Mouse (Mus musculus): Measurements from ENCODE around the gene Notch3. TPM values are rescaled to one million over a fixed set of nuclear protein-coding genes. Genes with fewer than 3 reads are reported as not detected.
"Not testable (repeated sequence)": the region's sequence is repeated elsewhere in the genome, so short reads cannot be mapped to it uniquely, and the experiment has no call there.

Gene Notch3
- polyA plus RNA-seq, 1 experiment: not detected

GRCm38 (mm10) chr17:32108320-32109011 lies 58.2 kb downstream of the Notch3 start:
- Histone ChIP-seq H3K4me1 (ENCODE audit: control insufficient read depth) (peaks cover 88% of the 10 kb centered on the region), H3K36me3 (ENCODE audit: control insufficient read depth) (peaks cover 21% of the 10 kb centered on the region), H3K4me3 (replicated peaks) (peak overlapping the region; percentile 28)
- TF ChIP-seq TAL1 (IDR thresholded peaks at IDR 0.05; ENCODE audit: low read length): peak; percentile 69
- H3K27me3 ChIP-seq (ENCODE audit: control insufficient read depth); H3K9me3 ChIP-seq (ENCODE audit: control insufficient read depth, low read length): not testable (repeated sequence)

GRCm38 (mm10) chr17:32107877-32108276 lies 58.8 kb downstream of the Notch3 start:
- TF ChIP-seq TAL1 (IDR thresholded peaks at IDR 0.05; ENCODE audit: low read length) (no peak), GATA1 (IDR thresholded peaks at IDR 0.05; ENCODE audit: low read length) (no peak)
- Histone ChIP-seq H3K4me1 (ENCODE audit: control insufficient read depth) (peaks cover 87% of the 10 kb centered on the region), H3K9me3 (ENCODE audit: control insufficient read depth, low read length) (no peaks in the 10 kb centered on the region), H3K36me3 (ENCODE audit: control insufficient read depth) (peaks cover 21% of the 10 kb centered on the region), H3K4me3 (replicated peaks) (peak overlapping the region; percentile 12), H3K27me3 (ENCODE audit: control insufficient read depth) (peaks cover 8% of the 10 kb centered on the region)

- Histone ChIP-seq H3K4me1 (ENCODE audit: control insufficient read depth) (peaks cover 83% of the 10 kb centered on the region), H3K9me3 (ENCODE audit: control insufficient read depth, low read length) (no peaks in the 10 kb centered on the region), H3K36me3 (ENCODE audit: control insufficient read depth) (peaks cover 21% of the 10 kb centered on the region), H3K27me3 (ENCODE audit: control insufficient read depth) (peaks cover 13% of the 10 kb centered on the region), H3K4me3 (replicated peaks) (no peak overlapping the region)
- TF ChIP-seq GATA1 (IDR thresholded peaks at IDR 0.05; ENCODE audit: low read length) (no peak), TAL1 (IDR thresholded peaks at IDR 0.05; ENCODE audit: low read length) (no peak)
These were observed 60.3 kb downstream of the Notch3 start for GRCm38 (mm10) chr17:32106358-32106757.

- H3K36me3 ChIP-seq (ENCODE audit: control insufficient read depth): peaks cover 6% of the 10 kb centered on the region; the same call in 1 of the 2 replicates
- no peak overlapping the region for H3K4me3 ChIP-seq (replicated peaks)
- peaks cover 73% of the 10 kb centered on the region for H3K4me1 ChIP-seq (ENCODE audit: control insufficient read depth)
- H3K9me3 ChIP-seq (ENCODE audit: control insufficient read depth, low read length): no peaks in the 10 kb centered on the region
- TF ChIP-seq GATA1 (IDR thresholded peaks at IDR 0.05; ENCODE audit: low read length) (no peak), TAL1 (IDR thresholded peaks at IDR 0.05; ENCODE audit: low read length) (no peak)
- peaks cover 26% of the 10 kb centered on the region for H3K27me3 ChIP-seq (ENCODE audit: control insufficient read depth)
These were observed 63.6 kb downstream of the Notch3 start for GRCm38 (mm10) chr17:32103054-32103453.

- H3K4me3 ChIP-seq (replicated peaks): peak overlapping the region; percentile 67
- H3K36me3 ChIP-seq (ENCODE audit: control insufficient read depth): no peaks in the 10 kb centered on the region
- TF ChIP-seq TAL1 (IDR thresholded peaks at IDR 0.05; ENCODE audit: low read length): no peak
- TF ChIP-seq GATA1 (IDR thresholded peaks at IDR 0.05; ENCODE audit: low read length): no peak
- H3K9me3 ChIP-seq (ENCODE audit: control insufficient read depth, low read length): no peaks in the 10 kb centered on the region
- peaks cover 26% of the 10 kb centered on the region for H3K27me3 ChIP-seq (ENCODE audit: control insufficient read depth)
- H3K4me1 ChIP-seq (ENCODE audit: control insufficient read depth): peaks cover 55% of the 10 kb centered on the region
These were observed 66.6 kb downstream of the Notch3 start for GRCm38 (mm10) chr17:32099943-32100586.

- Histone ChIP-seq H3K36me3 (ENCODE audit: control insufficient read depth) (no peaks in the 10 kb centered on the region), H3K27me3 (ENCODE audit: control insufficient read depth) (peaks cover 22% of the 10 kb centered on the region), H3K9me3 (ENCODE audit: control insufficient read depth, low read length) (peaks cover 1% of the 10 kb centered on the region), H3K4me3 (replicated peaks) (peak overlapping the region; percentile 67), H3K4me1 (ENCODE audit: control insufficient read depth) (peaks cover 50% of the 10 kb centered on the region)
- TF ChIP-seq GATA1 (IDR thresholded peaks at IDR 0.05; ENCODE audit: low read length): no peak
- TF ChIP-seq TAL1 (IDR thresholded peaks at IDR 0.05; ENCODE audit: low read length): no peak
These were observed 67.1 kb downstream of the Notch3 start for GRCm38 (mm10) chr17:32099574-32099942.

GRCm38 (mm10) chr17:32098905-32099304 lies 67.7 kb downstream of the Notch3 start:
- not testable (repeated sequence) for H3K9me3 ChIP-seq (ENCODE audit: control insufficient read depth, low read length); H3K36me3 ChIP-seq (ENCODE audit: control insufficient read depth); H3K4me3 ChIP-seq (replicated peaks)
- Histone ChIP-seq H3K27me3 (ENCODE audit: control insufficient read depth) (peaks cover 22% of the 10 kb centered on the region), H3K4me1 (ENCODE audit: control insufficient read depth) (peaks cover 49% of the 10 kb centered on the region)

- Histone ChIP-seq H3K36me3 (ENCODE audit: control insufficient read depth) (peaks cover 11% of the 10 kb centered on the region), H3K4me1 (ENCODE audit: control insufficient read depth) (peaks cover 56% of the 10 kb centered on the region), H3K9me3 (ENCODE audit: control insufficient read depth, low read length) (peaks cover 18% of the 10 kb centered on the region), H3K27me3 (ENCODE audit: control insufficient read depth) (peaks cover 17% of the 10 kb centered on the region), H3K4me3 (replicated peaks) (no peak overlapping the region)
- TF ChIP-seq TAL1 (IDR thresholded peaks at IDR 0.05; ENCODE audit: low read length) (no peak), GATA1 (IDR thresholded peaks at IDR 0.05; ENCODE audit: low read length) (no peak)
These were observed 69.0 kb downstream of the Notch3 start for GRCm38 (mm10) chr17:32097676-32098075.

GRCm38 (mm10) chr17:32092895-32093294 lies 73.8 kb downstream of the Notch3 start:
- Histone ChIP-seq H3K4me1 (ENCODE audit: control insufficient read depth) (peaks cover 64% of the 10 kb centered on the region), H3K9me3 (ENCODE audit: control insufficient read depth, low read length) (peaks cover 18% of the 10 kb centered on the region), H3K36me3 (ENCODE audit: control insufficient read depth) (peaks cover 11% of the 10 kb centered on the region), H3K27me3 (ENCODE audit: control insufficient read depth) (no peaks in the 10 kb centered on the region), H3K4me3 (replicated peaks) (no peak overlapping the region)
- no peak for TF ChIP-seq TAL1 (IDR thresholded peaks at IDR 0.05; ENCODE audit: low read length)
- no peak for TF ChIP-seq GATA1 (IDR thresholded peaks at IDR 0.05; ENCODE audit: low read length)
